Mouse (Mus musculus) kidney, embryonic 14.5 days (tissue): ENCODE data around the gene Mroh8. TPM values are rescaled to one million over a fixed set of nuclear protein-coding genes. Genes with fewer than 3 reads are reported as not detected.
"Not testable (repeated sequence)": the region's sequence is repeated elsewhere in the genome, so short reads cannot be mapped to it uniquely, and the experiment has no call there.

Source experiments
- ATAC-seq: fragments of 200-750 bp; cut with Nextera tagmentation; 2 replicates; pipeline ENCODE4 v1.8.0; 2017; ENCODE audit warnings: moderate number of reproducible peaks, mild to moderate bottlenecking, moderate TSS enrichment, moderate library complexity; ENCODE audit not compliant: low FRiP score, low TSS enrichment
- H3K27ac ChIP-seq: fragments of 300-500 bp; sonication (generic); 2 replicates; pipeline ENCODE4 v1.5.1; 2014; ENCODE audit warnings: low read depth, mild to moderate bottlenecking, low read length, moderate library complexity, mixed read lengths
- H3K27me3 ChIP-seq: fragments of 300-500 bp; sonication (generic); 2 replicates; pipeline ENCODE4 v1.6.1; 2014; ENCODE audit warnings: mild to moderate bottlenecking, low read length; ENCODE audit not compliant: control insufficient read depth, insufficient read depth
- H3K36me3 ChIP-seq: fragments of 300-500 bp; sonication (generic); 2 replicates; pipeline ENCODE4 v1.6.1; 2014; ENCODE audit warnings: low read length, mixed read lengths; ENCODE audit not compliant: control insufficient read depth, insufficient read depth
- H3K4me1 ChIP-seq: fragments of 300-500 bp; sonication (generic); 2 replicates; pipeline ENCODE4 v1.6.1; 2014; ENCODE audit warnings: low read length, mixed read lengths; ENCODE audit not compliant: control insufficient read depth, insufficient read depth
- H3K4me2 ChIP-seq: fragments of 300-500 bp; sonication (generic); replicated peaks from 2 replicates; pipeline ENCODE4 v1.6.1; 2014; ENCODE audit warnings: low read depth, mild to moderate bottlenecking, low read length
- H3K4me3 ChIP-seq: fragments of 300-500 bp; sonication (generic); 2 replicates; pipeline ENCODE4 v1.5.1; 2014; ENCODE audit warnings: mild to moderate bottlenecking, low read length
- H3K9ac ChIP-seq: fragments of 300-500 bp; sonication (generic); 2 replicates; pipeline ENCODE4 v1.6.1; 2014; ENCODE audit warnings: low read depth, mild to moderate bottlenecking, low read length, moderate library complexity
- H3K9me3 ChIP-seq: fragments of 300-500 bp; sonication (generic); 2 replicates; pipeline ENCODE4 v1.6.1; 2016; ENCODE audit warnings: low read length; ENCODE audit not compliant: control insufficient read depth
- WGBS: fragments of 180-500 bp; shearing (Covaris S2); extraction: QIAGEN DNeasy Blood & Tissue Kit; methylation state at CpG from one replicate; pipeline ENCODE4 v1.1.7; 2014; 5-methylcytosine and 5-hydroxymethylcytosine counted together
- polyA plus RNA-seq: library from polyadenylated mRNA; unstranded; fragments of >200 nt; fragmentation: Nextera tagmentation; extraction: Ambion mirVana; gene quantifications from 2 replicates; pipeline ENCODE4 v1.2.1, GENCODE M21; 2014

The Mroh8 gene
- polyA plus RNA-seq, 1 experiment from 2014 or later: 0.89 TPM

GRCm38 (mm10) chr2:157170166-157170565 is 109.2 kb downstream of the Mroh8 start:
- Histone ChIP-seq H3K27ac (no peak overlapping the region), H3K4me1 (no peaks in the 10 kb centered on the region), H3K4me3 (no peak overlapping the region), H3K27me3 (no peaks in the 10 kb centered on the region), H3K4me2 (no peak overlapping the region), H3K36me3 (peaks cover 60% of the 10 kb centered on the region), H3K9ac (no peak overlapping the region), H3K9me3 (no peaks in the 10 kb centered on the region)
- WGBS: 37% methylated on average over 5 of the region's 5 CpGs
- peak; percentile 71; the same call in 1 of the 2 replicates for ATAC-seq

- peaks cover 56% of the 10 kb centered on the region for H3K36me3 ChIP-seq
- no peak overlapping the region for H3K4me2 ChIP-seq
- H3K27me3 ChIP-seq: no peaks in the 10 kb centered on the region
- no peaks in the 10 kb centered on the region for H3K4me1 ChIP-seq
- no peak for ATAC-seq
- H3K9ac ChIP-seq: no peak overlapping the region
- WGBS: 97% methylated on average over 12 of the region's 12 CpGs
- H3K9me3 ChIP-seq: no peaks in the 10 kb centered on the region
- H3K27ac ChIP-seq: no peak overlapping the region
- no peak overlapping the region for H3K4me3 ChIP-seq
Measured at GRCm38 (mm10) chr2:157166371-157167080, 112.8 kb downstream of the Mroh8 start.

GRCm38 (mm10) chr2:157165312-157166224 is 113.8 kb downstream of the Mroh8 start:
- ATAC-seq: not testable (repeated sequence)

GRCm38 (mm10) chr2:157164101-157164500 is 115.2 kb downstream of the Mroh8 start:
- ATAC-seq: no peak
- H3K4me2 ChIP-seq: no peak overlapping the region
- H3K9ac ChIP-seq: no peak overlapping the region
- H3K4me3 ChIP-seq: no peak overlapping the region
- H3K4me1 ChIP-seq: no peaks in the 10 kb centered on the region
- H3K9me3 ChIP-seq: no peaks in the 10 kb centered on the region
- H3K27ac ChIP-seq: no peak overlapping the region
- 95% methylated on average over 2 of the region's 2 CpGs for WGBS
- H3K36me3 ChIP-seq: peaks cover 64% of the 10 kb centered on the region
- H3K27me3 ChIP-seq: no peaks in the 10 kb centered on the region

More at GRCm38 (mm10) chr2:157165312-157166224, 113.8 kb downstream of the Mroh8 start:
- H3K4me1 ChIP-seq, H3K9me3 ChIP-seq, H3K27ac ChIP-seq, H3K9ac ChIP-seq, H3K4me3 ChIP-seq, H3K27me3 ChIP-seq, H3K4me2 ChIP-seq: not testable (repeated sequence)
- H3K36me3 ChIP-seq: peaks cover 63% of the 10 kb centered on the region

Other genes starting within 250 kb of the Mroh8 start
- 6.3 and 6.4 TPM in 2 replicates for gene Soga1, start 200.3 kb downstream of the Mroh8 start, polyA plus RNA-seq
- 0.38 TPM in 1 of 2 replicates, not detected in the other for gene Tldc2, start 192.5 kb downstream of the Mroh8 start, polyA plus RNA-seq
- 30.5 and 32.7 TPM in 2 replicates for gene Samhd1, start 144.3 kb downstream of the Mroh8 start, polyA plus RNA-seq
- 26.7 and 29.7 TPM in 2 replicates for gene Rbl1, start 75.0 kb downstream of the Mroh8 start, polyA plus RNA-seq
- gene Rpn2, start 532 bp downstream of the Mroh8 start, polyA plus RNA-seq: 202 and 311 TPM in 2 replicates
- gene Ghrh, start 68.0 kb upstream of the Mroh8 start, polyA plus RNA-seq: not detected in 2 replicates
- gene Manbal, start 88.0 kb upstream of the Mroh8 start, polyA plus RNA-seq: 38.2 and 62.2 TPM in 2 replicates
- 13.5 and 17.5 TPM in 2 replicates for gene Src, start 138.9 kb upstream of the Mroh8 start, polyA plus RNA-seq